Mouse (Mus musculus) cortical plate, adult 2 months (tissue): Measurements from ENCODE around the gene Gm21985.

Experiments used
- CTCF ChIP-seq: fragments of 200-500 bp; IDR thresholded peaks from 2 replicates; pipeline ENCODE4 v1.5.1; 2011; ENCODE audit warnings: mild to moderate bottlenecking, control low read depth, low read length; ENCODE audit not compliant: insufficient read depth; ENCODE audit errors: extremely low read depth
- POLR2A ChIP-seq: fragments of 200-500 bp; IDR thresholded peaks from 2 replicates; pipeline ENCODE4 v1.6.1; 2011; ENCODE audit warnings: mild to moderate bottlenecking, low read length, control low read depth; ENCODE audit not compliant: insufficient read depth; ENCODE audit errors: extremely low read depth

GRCm38 (mm10) chr2:112430403-112430802 is 164.3 kb downstream of the Gm21985 start:
- TF ChIP-seq CTCF (no peak), POLR2A (no peak)
